Mouse (Mus musculus): ENCODE measurements around the gene Agrn. TPM values are rescaled to one million over a fixed set of nuclear protein-coding genes. Genes with fewer than 3 reads are reported as not detected.
A peak's percentile ranks its signal among the peaks of the same experiment; 100 is the strongest.

Gene Agrn
- polyA plus RNA-seq, 1 experiment = 214 TPM

DNA sequence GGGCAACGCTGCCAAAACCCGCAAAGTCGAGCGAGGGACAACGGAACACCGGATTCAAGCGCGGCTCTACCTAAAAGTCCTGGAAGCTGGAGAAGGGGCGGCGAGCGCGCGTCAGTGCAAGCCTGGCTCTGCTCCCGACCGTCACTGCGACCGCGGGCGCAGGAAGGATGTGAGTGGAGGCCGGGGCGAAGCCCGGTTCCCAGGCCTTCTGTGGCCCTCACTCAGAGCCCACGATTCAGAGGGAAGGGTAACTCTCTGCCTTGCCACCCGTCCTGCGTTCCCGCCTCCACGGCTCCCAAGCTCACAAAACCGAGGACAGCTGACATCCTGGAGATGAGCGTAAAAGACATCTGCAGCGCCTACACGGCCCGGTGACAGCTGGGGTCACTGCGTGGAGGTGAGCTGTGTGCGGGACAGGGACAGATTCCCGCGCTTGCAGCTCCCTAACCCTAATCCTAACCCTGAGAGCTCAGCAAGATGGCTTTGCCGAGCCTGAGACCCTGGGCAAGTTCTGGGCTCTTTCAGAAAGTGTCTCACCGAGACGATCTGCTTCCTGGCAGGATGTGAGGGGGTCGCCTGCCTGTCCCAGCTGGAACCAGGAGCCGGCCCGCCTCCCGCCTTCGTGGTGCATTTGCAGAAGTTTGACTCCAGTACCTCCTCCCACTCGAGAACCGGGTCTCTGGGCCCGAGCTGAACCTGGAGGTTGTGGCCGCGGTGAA lies 6.3 kb upstream of the Agrn start:
- TF ChIP-seq POLR2A (IDR thresholded peaks at IDR 0.05; ENCODE audit: borderline replicate concordance, extremely low read depth, low read depth, low read length) (no peak), CTCF (IDR thresholded peaks at IDR 0.05; ENCODE audit: insufficient read depth, low read length) (no peak)
- Histone ChIP-seq H3K4me3 (replicated peaks; ENCODE audit: extremely low read depth, low read depth, low read length) (peak overlapping the region; percentile 87), H3K4me1 (ENCODE audit: control insufficient read depth, insufficient read depth, low read length) (peaks cover 7% of the 10 kb centered on the region)
- WGBS = under 1% methylated on average over 49 of the region's 49 CpGs
- no peak for DNase-seq

DNA sequence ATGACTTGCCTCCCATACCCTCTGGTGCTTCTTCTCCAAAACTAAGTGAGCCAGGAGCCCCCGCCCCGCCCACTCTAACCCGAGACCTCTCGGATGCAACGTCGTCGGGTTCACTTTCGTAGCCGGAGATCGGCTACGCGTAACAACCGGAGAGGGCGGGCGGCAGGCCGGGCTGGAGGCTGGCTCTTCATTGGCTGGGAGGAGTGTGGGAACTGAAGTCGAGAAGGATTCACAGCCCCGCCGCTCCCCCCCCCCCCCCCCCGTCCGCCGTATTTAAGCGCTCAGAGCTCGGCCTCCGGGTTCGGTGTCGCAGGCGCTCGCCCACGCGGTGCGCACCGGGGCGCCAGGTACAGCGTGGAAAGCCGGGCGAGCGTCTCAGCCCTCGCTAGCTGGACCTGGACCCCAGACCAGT lies 5.7 kb upstream of the Agrn start, which contains the start of gene AW011738:
Gene AW011738, plus strand, starts transcription at position 304 of the 412 bp plus-strand sequence.
- TF ChIP-seq CTCF (IDR thresholded peaks at IDR 0.05; ENCODE audit: insufficient read depth, low read length) (no peak), POLR2A (IDR thresholded peaks at IDR 0.05; ENCODE audit: borderline replicate concordance, extremely low read depth, low read depth, low read length) (peak; percentile 69)
- peak; percentile 61 for DNase-seq
- WGBS = 0% methylated on average over 36 of the region's 39 CpGs
- Histone ChIP-seq H3K4me3 (replicated peaks; ENCODE audit: extremely low read depth, low read depth, low read length) (peak within 1 kb of the TSS; percentile 87), H3K4me1 (ENCODE audit: control insufficient read depth, insufficient read depth, low read length) (peaks cover 7% of the 10 kb centered on the region)

DNA sequence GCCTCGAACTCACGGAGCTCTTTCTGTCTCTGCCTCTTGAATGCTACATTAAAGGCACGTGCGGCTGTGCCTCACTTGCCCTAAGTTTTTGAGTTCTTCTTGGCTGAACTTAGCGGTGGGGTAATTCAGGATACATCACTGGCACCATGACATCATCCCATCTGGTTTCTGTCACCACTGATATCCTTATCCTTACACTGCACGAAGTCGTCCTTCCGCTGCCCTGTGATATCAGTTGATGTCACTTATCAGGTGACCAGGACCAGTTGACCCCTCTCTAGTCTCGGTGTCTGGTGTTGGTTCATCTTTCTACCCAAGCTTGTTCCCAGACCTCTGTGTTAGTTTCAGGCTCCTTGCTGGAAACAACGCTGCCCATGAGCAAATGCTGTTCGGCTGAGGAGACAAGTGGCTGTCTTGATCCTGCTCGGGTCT lies 5.2 kb upstream of the Agrn start:
- no peak for DNase-seq
- WGBS = 39% methylated on average over 12 of the region's 12 CpGs
- no peak for TF ChIP-seq POLR2A (IDR thresholded peaks at IDR 0.05; ENCODE audit: borderline replicate concordance, extremely low read depth, low read depth, low read length)
- TF ChIP-seq CTCF (IDR thresholded peaks at IDR 0.05; ENCODE audit: insufficient read depth, low read length) = no peak
- Histone ChIP-seq H3K4me3 (replicated peaks; ENCODE audit: extremely low read depth, low read depth, low read length) (peak overlapping the region; percentile 52), H3K4me1 (ENCODE audit: control insufficient read depth, insufficient read depth, low read length) (peaks cover 7% of the 10 kb centered on the region)

DNA sequence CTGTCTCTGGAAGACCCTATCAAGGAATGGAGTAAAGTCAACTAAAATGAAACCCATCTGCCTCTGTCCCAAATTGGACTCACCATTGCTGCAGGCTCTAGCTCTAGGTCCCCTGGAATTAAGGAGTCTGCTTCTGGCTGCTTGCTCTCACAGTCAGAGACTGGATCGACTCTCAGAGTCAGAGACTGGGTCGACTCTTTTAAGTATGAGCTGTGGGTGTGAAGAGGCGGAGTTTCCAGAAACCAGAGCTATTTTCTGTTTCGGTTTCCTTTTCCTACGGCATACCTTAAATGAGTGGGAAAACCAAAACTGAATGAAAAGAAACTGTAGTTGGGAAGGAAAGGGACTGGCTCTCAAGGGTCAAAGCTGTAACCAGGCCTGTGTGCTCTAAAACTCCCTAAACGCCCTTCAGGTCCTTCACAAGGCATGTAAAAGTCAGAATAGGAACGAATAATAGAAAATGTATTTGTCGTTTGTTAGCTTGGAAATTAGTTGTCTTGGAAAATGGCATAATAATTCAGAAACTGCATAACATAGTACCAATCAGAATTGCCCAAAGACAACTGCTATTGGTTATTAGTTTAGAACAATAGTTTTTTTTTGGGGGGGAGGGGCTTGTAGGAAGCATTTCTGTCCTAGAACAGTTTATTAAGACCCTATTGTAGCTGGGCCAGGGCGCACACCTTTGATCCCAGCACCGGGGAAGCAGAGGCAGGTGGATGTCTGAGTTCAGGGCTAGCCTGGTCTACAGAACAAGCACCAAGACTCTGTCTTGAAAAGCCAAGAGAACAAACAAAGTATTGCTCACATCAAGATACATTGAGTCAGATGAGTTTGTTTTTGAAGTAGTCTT lies 3.6 kb upstream of the Agrn start, which contains the start of gene Isg15:
Gene Isg15, minus strand, starts transcription at position 196 of the 853 bp plus-strand sequence.
- peak within 1 kb of the TSS; percentile 63 for H3K4me3 ChIP-seq (replicated peaks; ENCODE audit: extremely low read depth, low read depth, low read length)
- WGBS = 33% methylated on average over 10 of the region's 10 CpGs
- peak; percentile 50; the same call in 1 of the 2 replicates for TF ChIP-seq POLR2A (IDR thresholded peaks at IDR 0.05; ENCODE audit: borderline replicate concordance, extremely low read depth, low read depth, low read length)
- TF ChIP-seq CTCF (IDR thresholded peaks at IDR 0.05; ENCODE audit: insufficient read depth, low read length) = no peak
- DNase-seq = no peak
- peaks cover 9% of the 10 kb centered on the region for H3K4me1 ChIP-seq (ENCODE audit: control insufficient read depth, insufficient read depth, low read length)

GRCm38 (mm10) chr4:156197829-156198205 lies 529 bp upstream of the Agrn start:
- WGBS = under 1% methylated on average over 26 of the region's 26 CpGs
- TF ChIP-seq CTCF (IDR thresholded peaks at IDR 0.05; ENCODE audit: insufficient read depth, low read length) (no peak), POLR2A (IDR thresholded peaks at IDR 0.05; ENCODE audit: borderline replicate concordance, extremely low read depth, low read depth, low read length) (peak; percentile 46; the same call in 1 of the 2 replicates)

GRCm38 (mm10) chr4:156195927-156196870 lies 1.1 kb downstream of the Agrn start:
- TF ChIP-seq POLR2A (IDR thresholded peaks at IDR 0.05; ENCODE audit: borderline replicate concordance, extremely low read depth, low read depth, low read length) = no peak
- no peak for TF ChIP-seq CTCF (IDR thresholded peaks at IDR 0.05; ENCODE audit: insufficient read depth, low read length)
- 5% methylated on average over 35 of the region's 35 CpGs for WGBS
- DNase-seq = peak; percentile 45
- Histone ChIP-seq H3K4me3 (replicated peaks; ENCODE audit: extremely low read depth, low read depth, low read length) (peak overlapping the region; percentile 70), H3K4me1 (ENCODE audit: control insufficient read depth, insufficient read depth, low read length) (peaks cover 4% of the 10 kb centered on the region; the same call in 1 of the 2 replicates)

More at GRCm38 (mm10) chr4:156197829-156198205, 529 bp upstream of the Agrn start:
- peak overlapping the region; percentile 84 for H3K4me3 ChIP-seq (replicated peaks; ENCODE audit: extremely low read depth, low read depth, low read length)
- H3K4me1 ChIP-seq (ENCODE audit: control insufficient read depth, insufficient read depth, low read length) = peaks cover 4% of the 10 kb centered on the region; the same call in 1 of the 2 replicates
- peak; percentile 81 for DNase-seq

DNA sequence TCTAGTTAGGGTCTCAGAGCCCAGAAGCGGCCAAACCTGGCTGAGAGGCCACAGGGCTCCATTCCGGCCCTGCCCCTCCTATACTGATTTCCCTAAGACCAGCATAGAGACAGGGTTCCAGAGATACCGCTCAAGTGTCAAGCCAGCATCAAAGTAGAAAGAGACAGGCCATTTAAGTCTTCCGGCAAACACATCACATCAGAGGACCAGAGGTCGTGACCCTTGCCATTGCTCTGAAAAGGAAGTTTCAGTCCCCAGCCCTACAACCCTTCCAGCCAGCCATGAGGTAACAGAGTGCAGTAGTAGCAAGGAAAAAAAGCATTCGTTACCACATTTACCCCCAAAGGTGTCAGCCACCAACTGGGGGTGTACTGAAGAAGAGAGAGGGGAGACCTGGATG lies 2.9 kb downstream of the Agrn start:
- TF ChIP-seq CTCF (IDR thresholded peaks at IDR 0.05; ENCODE audit: insufficient read depth, low read length) (no peak), POLR2A (IDR thresholded peaks at IDR 0.05; ENCODE audit: borderline replicate concordance, extremely low read depth, low read depth, low read length) (no peak)
- 74% methylated on average over 6 of the region's 6 CpGs for WGBS
- no peak overlapping the region for H3K4me3 ChIP-seq (replicated peaks; ENCODE audit: extremely low read depth, low read depth, low read length)
- peaks cover 2% of the 10 kb centered on the region; the same call in 1 of the 2 replicates for H3K4me1 ChIP-seq (ENCODE audit: control insufficient read depth, insufficient read depth, low read length)
- DNase-seq = no peak

- Histone ChIP-seq H3K4me1 (ENCODE audit: control insufficient read depth, insufficient read depth, low read length) (peaks cover 3% of the 10 kb centered on the region), H3K4me3 (replicated peaks; ENCODE audit: extremely low read depth, low read depth, low read length) (no peak overlapping the region)
- WGBS = 68% methylated on average over 5 of the region's 5 CpGs
- no peak for TF ChIP-seq POLR2A (IDR thresholded peaks at IDR 0.05; ENCODE audit: borderline replicate concordance, extremely low read depth, low read depth, low read length)
- TF ChIP-seq CTCF (IDR thresholded peaks at IDR 0.05; ENCODE audit: insufficient read depth, low read length) = no peak
- DNase-seq = no peak
Observed at GRCm38 (mm10) chr4:156193906-156194305, 3.4 kb downstream of the Agrn start.

Measured in lung, adult 2 months (tissue).